Mouse (Mus musculus): Measurements from ENCODE around the gene Ndufab1. TPM values are rescaled to one million over a fixed set of nuclear protein-coding genes. Genes with fewer than 3 reads are reported as not detected.

Gene Ndufab1
- total RNA-seq, 1 experiment from 2014 or later = 74.9 TPM

DNA sequence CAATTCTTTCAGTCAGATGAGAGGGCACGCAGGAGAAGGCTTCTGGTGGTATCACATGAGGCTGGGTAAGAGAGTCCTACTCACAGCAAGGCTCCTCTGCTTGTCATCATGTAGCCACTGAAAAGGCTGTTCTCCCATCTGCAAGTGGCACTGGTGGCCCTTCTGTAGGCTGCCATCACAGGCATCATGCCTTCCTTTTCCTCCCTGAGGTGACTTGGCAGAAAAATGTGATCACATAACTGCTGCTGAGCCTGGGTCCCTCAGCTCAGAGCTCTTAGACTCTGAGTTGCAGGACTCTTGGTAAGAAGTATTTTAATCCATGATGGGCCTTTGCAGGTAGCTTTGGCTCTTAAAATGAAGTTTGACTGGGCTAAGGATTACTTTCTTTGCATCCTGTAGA lies 20.6 kb downstream of the Ndufab1 start:
- ATAC-seq (replicated peaks in 1 of 2; ENCODE audit: insufficient read depth in 1 of 2, low FRiP score in 2 of 2, low TSS enrichment in 1 of 2, low read depth in 1 of 2, poor library complexity in 2 of 2, severe bottlenecking in 2 of 2) = peak; percentile 67 to 83

DNA sequence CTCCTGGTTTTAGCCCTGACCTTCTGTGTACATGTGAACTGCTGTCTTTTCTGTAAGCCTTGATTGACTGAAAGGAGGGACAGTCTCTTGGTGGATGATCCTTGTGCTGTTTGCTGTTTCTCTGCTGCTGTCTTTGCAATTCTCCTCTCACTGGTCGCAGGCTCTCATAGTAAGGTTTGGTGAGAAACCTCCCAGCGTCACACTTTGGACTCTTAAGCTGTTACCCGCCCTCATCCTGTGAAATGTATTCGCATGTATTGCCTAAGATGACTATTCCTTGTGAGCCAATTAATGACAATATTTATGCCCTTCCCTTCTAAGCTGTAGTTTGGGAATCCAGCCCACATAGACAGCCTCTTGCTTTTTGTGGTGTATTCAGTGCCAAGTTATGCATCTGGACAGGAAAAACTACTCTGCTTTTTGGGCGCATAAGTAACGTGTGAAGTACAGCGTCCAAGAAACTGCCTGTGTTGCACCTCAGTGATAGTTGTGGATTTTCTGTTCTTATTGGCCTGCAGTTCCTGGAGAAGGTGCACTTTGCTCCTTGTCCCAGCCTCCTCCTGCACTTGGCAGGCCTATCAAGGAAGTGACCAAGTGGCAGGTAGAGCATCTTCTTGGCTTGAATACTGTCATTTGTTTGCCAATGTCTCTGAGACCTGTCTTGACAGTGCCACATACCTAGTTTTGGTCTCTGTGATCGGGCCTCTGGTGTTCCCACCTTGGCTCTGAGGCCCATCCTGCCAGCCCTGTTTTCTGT lies 21.7 kb downstream of the Ndufab1 start:
- ATAC-seq (replicated peaks in 1 of 2; ENCODE audit: insufficient read depth in 1 of 2, low FRiP score in 2 of 2, low TSS enrichment in 1 of 2, low read depth in 1 of 2, poor library complexity in 2 of 2, severe bottlenecking in 2 of 2) = no peak

GRCm38 (mm10) chr7:122074374-122074773 lies 27.3 kb downstream of the Ndufab1 start:
- ATAC-seq (replicated peaks in 1 of 2; ENCODE audit: insufficient read depth in 1 of 2, low FRiP score in 2 of 2, low TSS enrichment in 1 of 2, low read depth in 1 of 2, poor library complexity in 2 of 2, severe bottlenecking in 2 of 2) = no peak

DNA sequence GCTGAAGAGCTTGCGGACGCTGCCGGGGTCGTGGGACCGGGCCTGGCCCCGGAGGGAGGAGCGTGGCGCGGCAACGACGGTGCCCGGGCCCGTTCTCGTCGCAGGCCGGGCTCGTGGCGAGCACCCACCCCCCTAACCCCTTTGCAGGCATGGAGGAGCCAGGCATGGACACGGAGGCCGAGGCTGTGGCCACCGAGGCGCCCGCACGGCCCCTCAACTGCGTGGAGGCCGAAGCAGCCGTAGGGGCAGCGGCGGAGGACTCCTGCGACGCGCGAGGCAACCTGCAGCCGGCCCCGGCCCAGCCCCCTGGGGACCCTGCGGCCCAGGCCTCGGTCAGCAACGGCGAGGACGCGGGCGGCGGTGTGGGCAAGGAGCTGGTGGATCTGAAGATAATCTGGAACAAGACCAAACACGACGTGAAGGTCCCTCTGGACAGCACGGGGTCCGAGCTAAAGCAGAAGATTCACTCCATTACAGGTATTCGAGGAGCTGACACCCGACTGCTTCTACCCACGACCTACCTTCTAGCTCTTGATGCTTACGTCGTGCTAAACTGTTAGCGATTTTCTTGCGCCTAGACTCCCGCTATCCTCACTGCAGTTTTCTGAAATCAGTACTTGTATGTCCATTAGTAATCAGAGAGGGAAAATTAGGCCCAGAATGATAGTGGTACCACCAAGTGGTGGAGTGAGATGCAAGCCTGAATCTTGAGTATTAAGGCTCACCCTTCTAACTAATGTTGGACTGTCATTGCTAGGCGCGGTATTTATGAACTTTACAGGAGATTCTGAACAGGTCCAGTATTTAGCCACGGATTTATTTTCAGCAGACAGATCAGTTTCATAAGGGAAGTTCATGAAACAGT lies 33.9 kb downstream of the Ndufab1 start:
- no peak for ATAC-seq (replicated peaks in 1 of 2; ENCODE audit: insufficient read depth in 1 of 2, low FRiP score in 2 of 2, low TSS enrichment in 1 of 2, low read depth in 1 of 2, poor library complexity in 2 of 2, severe bottlenecking in 2 of 2)

- ATAC-seq (replicated peaks in 1 of 2; ENCODE audit: insufficient read depth in 1 of 2, low FRiP score in 2 of 2, low TSS enrichment in 1 of 2, low read depth in 1 of 2, poor library complexity in 2 of 2, severe bottlenecking in 2 of 2) = peak; percentile 87 to 90
These were observed 34.7 kb downstream of the Ndufab1 start, which contains the start of the genes Ubfd1 and Ears2 for GRCm38 (mm10) chr7:122066945-122067516. Gene Ubfd1 (plus strand): TSS chr7:122067175. Gene Ears2 (minus strand): TSS chr7:122067263.

DNA sequence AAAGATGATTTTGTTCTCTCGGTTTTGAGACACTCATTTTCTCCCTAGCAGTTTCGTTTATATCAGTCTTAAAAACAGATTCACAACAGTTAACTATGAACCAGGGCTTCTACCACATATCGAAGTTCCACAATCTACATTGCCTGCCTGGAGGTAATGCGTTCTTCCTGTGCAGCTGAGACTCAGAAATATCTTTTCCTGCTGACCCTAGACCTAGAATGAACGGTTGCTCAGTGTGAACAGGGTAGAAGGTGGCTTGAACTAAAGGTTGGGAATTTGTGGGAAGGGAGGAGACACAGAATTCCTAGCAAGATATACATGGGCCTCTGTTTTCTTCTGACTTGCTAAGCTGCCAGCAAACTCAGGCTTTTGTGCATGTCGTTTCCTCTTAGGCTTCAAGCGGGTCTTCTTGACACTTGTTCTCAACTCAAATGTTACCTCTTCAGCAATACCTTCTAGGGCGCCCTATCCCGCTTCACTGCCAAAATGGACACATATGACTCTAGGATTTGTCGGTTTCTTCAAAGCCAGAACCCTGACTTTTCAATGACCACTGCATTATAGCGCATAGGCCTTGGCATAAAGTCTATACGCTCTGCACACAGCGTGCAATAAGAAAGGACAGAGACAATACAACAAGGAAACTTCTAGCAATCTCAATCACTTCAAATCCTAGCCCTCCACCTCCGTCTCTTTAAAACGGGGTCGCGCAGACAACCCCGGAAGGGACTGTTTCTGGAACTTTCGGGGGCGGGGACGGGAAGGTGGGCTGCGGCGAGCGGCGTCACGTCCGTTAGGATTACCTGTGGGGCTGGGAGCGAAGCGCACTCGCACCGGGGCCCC lies 35.4 kb downstream of the Ndufab1 start:
- no peak for ATAC-seq (replicated peaks in 1 of 2; ENCODE audit: insufficient read depth in 1 of 2, low FRiP score in 2 of 2, low TSS enrichment in 1 of 2, low read depth in 1 of 2, poor library complexity in 2 of 2, severe bottlenecking in 2 of 2)

DNA sequence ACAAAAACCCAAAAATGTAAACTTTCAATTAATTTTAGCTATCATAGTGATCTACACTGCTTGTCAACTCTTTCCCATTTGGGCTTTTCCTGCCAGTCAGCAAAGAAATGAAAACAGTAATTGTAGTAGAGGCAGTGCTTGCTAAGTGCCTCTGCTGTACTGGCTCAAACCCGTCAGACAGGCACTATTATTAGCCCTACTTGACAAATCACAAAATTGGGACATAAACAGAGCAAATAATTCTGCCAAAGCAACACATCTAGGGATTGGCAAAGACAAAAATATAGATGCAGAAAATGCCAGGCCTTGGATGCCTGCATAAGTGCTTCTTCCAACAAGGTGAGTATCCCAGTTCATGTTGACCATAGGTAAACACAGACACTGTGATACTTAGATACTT lies 36.0 kb downstream of the Ndufab1 start:
- no peak for ATAC-seq (replicated peaks in 1 of 2; ENCODE audit: insufficient read depth in 1 of 2, low FRiP score in 2 of 2, low TSS enrichment in 1 of 2, low read depth in 1 of 2, poor library complexity in 2 of 2, severe bottlenecking in 2 of 2)

- no peak for ATAC-seq (replicated peaks in 1 of 2; ENCODE audit: insufficient read depth in 1 of 2, low FRiP score in 2 of 2, low TSS enrichment in 1 of 2, low read depth in 1 of 2, poor library complexity in 2 of 2, severe bottlenecking in 2 of 2)
These were observed 45.1 kb downstream of the Ndufab1 start for GRCm38 (mm10) chr7:122056633-122057032.

GRCm38 (mm10) chr7:122050834-122051233 lies 50.9 kb downstream of the Ndufab1 start:
- ATAC-seq (replicated peaks in 1 of 2; ENCODE audit: insufficient read depth in 1 of 2, low FRiP score in 2 of 2, low TSS enrichment in 1 of 2, low read depth in 1 of 2, poor library complexity in 2 of 2, severe bottlenecking in 2 of 2) = no peak

DNA sequence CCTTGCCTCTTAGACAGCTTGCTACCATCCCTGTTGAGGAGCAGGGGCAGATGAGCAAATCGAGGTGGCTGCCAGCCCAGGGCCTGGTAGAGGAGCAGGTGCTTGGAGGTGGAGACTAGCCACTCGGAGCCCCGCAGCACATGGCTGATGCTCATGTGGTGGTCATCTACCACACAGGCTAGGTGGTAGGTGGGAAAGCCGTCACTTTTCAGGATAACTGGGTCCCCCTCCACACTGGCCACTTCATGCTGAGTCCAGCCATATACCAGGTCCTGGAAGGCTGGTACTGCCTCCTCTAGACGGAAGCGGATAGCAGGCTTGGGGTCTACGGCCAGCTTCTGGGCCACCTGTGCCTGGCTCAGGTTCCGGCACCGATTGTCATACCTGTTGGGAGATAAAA lies 53.5 kb downstream of the Ndufab1 start:
- no peak for ATAC-seq (replicated peaks in 1 of 2; ENCODE audit: insufficient read depth in 1 of 2, low FRiP score in 2 of 2, low TSS enrichment in 1 of 2, low read depth in 1 of 2, poor library complexity in 2 of 2, severe bottlenecking in 2 of 2)

DNA sequence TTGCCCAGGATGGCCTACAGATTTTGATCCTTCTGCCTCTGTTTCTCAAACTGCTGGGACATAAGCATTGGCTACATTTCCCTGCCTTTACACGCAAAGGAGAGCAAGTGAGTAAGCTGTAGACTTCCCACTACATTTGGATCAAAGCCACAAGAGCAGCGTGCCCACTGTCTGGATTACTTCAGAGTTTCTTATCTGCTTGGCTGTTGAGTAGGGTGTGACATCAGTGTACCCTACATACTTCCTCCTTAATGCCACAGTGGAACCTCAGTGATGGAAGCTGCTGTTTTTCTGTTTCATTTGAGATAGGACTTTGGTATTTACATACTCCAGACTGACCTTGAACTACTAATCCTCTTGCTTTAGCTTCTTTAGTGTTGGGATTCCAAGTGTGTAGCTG lies 54.9 kb downstream of the Ndufab1 start:
- no peak for ATAC-seq (replicated peaks in 1 of 2; ENCODE audit: insufficient read depth in 1 of 2, low FRiP score in 2 of 2, low TSS enrichment in 1 of 2, low read depth in 1 of 2, poor library complexity in 2 of 2, severe bottlenecking in 2 of 2)

DNA sequence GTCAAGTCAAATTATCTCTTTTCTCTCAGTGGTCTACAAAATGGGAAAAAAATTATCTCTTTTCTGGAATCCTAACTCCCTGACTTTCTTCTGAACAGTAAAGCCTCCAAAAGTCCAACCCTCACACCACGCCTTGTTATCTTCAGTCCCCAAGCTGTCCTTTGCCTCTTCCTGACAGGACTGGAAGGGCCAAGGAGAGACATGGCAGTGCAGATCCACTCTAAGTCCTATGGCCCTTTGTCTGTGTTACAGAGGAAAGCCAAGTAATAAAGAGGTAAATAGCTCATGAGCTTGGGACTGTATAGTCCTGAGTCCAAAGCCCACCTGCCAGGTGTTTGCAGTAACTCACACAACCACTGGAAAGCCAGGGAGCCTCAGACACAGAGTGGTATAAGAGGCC lies 56.0 kb downstream of the Ndufab1 start:
- no peak for ATAC-seq (replicated peaks in 1 of 2; ENCODE audit: insufficient read depth in 1 of 2, low FRiP score in 2 of 2, low TSS enrichment in 1 of 2, low read depth in 1 of 2, poor library complexity in 2 of 2, severe bottlenecking in 2 of 2)

GRCm38 (mm10) chr7:122045181-122045634 lies 56.5 kb downstream of the Ndufab1 start:
- no peak for ATAC-seq (replicated peaks in 1 of 2; ENCODE audit: insufficient read depth in 1 of 2, low FRiP score in 2 of 2, low TSS enrichment in 1 of 2, low read depth in 1 of 2, poor library complexity in 2 of 2, severe bottlenecking in 2 of 2)

- no peak for ATAC-seq (replicated peaks in 1 of 2; ENCODE audit: insufficient read depth in 1 of 2, low FRiP score in 2 of 2, low TSS enrichment in 1 of 2, low read depth in 1 of 2, poor library complexity in 2 of 2, severe bottlenecking in 2 of 2)
These were observed 57.6 kb downstream of the Ndufab1 start for GRCm38 (mm10) chr7:122044106-122044505.
